Mouse (Mus musculus) CH12.LX (cell line): Measurements from ENCODE around the gene Mok.

Source experiments
- CHD1 ChIP-seq: IDR thresholded peaks from 2 replicates; pipeline ENCODE4 v1.6.1; 2012; ENCODE audit warnings: low read depth, low read length, improper control_type of control experiment, inconsistent platforms
- CTCF ChIP-seq, 2 experiments: IDR thresholded peaks in 1 of 2; conservative IDR thresholded peaks in 1 of 2; 2 replicates each; pipeline ENCODE4 v1.5.1; 2011 to 2012; ENCODE audit warnings: low read depth in 2 of 2, low read length in 2 of 2, improper control_type of control experiment in 1 of 2, inconsistent platforms in 1 of 2, mild to moderate bottlenecking in 1 of 2, moderate library complexity in 1 of 2
- E2F4 ChIP-seq: IDR thresholded peaks from 2 replicates; pipeline ENCODE4 v1.6.1; 2011; ENCODE audit warnings: low read depth, low read length, improper control_type of control experiment; ENCODE audit not compliant: insufficient replicate concordance
- EP300 ChIP-seq: IDR thresholded peaks from 2 replicates; pipeline ENCODE4 v1.6.1; 2011; ENCODE audit warnings: low read length, improper control_type of control experiment
- KAT2A ChIP-seq: IDR thresholded peaks from 2 replicates; pipeline ENCODE4 v1.6.1; 2012; ENCODE audit warnings: low read length, improper control_type of control experiment, inconsistent platforms; ENCODE audit not compliant: insufficient replicate concordance
- MAX ChIP-seq: IDR thresholded peaks from 2 replicates; pipeline ENCODE4 v1.6.1; 2011; ENCODE audit warnings: low read length, improper control_type of control experiment
- MEF2A ChIP-seq: IDR thresholded peaks from 2 replicates; pipeline ENCODE4 v1.6.1; 2014; ENCODE audit warnings: low read depth, mild to moderate bottlenecking, inconsistent platforms, low read length, improper control_type of control experiment, borderline replicate concordance
- MXI1 ChIP-seq: IDR thresholded peaks from 2 replicates; pipeline ENCODE4 v1.6.1; 2011; ENCODE audit warnings: mild to moderate bottlenecking, low read depth, low read length, improper control_type of control experiment
- MYC ChIP-seq: IDR thresholded peaks from 2 replicates; pipeline ENCODE4 v1.6.1; 2011; ENCODE audit warnings: low read depth, mild to moderate bottlenecking, improper control_type of control experiment, low read length
- NELFE ChIP-seq: IDR thresholded peaks from 2 replicates; pipeline ENCODE4 v1.6.1; 2011; ENCODE audit warnings: low read depth, low read length, improper control_type of control experiment
- POLR2A ChIP-seq: IDR thresholded peaks from 2 replicates; pipeline ENCODE4 v1.6.1; 2011; ENCODE audit warnings: low read depth, mild to moderate bottlenecking, improper control_type of control experiment, low read length
- TCF12 ChIP-seq: IDR thresholded peaks from 2 replicates; pipeline ENCODE4 v1.6.1; 2014; ENCODE audit warnings: low read depth, mild to moderate bottlenecking, inconsistent platforms, low read length, improper control_type of control experiment
- USF2 ChIP-seq: conservative IDR thresholded peaks from 2 replicates; pipeline ENCODE4 v1.6.1; 2011; ENCODE audit warnings: low read depth, low read length, improper control_type of control experiment

GRCm38 (mm10) chr12:110837850-110838249 is 2.9 kb downstream of the Mok start:
- TF ChIP-seq CHD1: no peak
- TF ChIP-seq POLR2A: no peak
- no peak for TF ChIP-seq KAT2A
- TF ChIP-seq MEF2A: no peak
- TF ChIP-seq MYC: no peak
- no peak for TF ChIP-seq E2F4
- TF ChIP-seq CTCF (conservative IDR thresholded peaks at IDR 0.05 in 1 of 2, IDR thresholded peaks at IDR 0.05 in 1 of 2; ENCODE audit: low read depth in 2 of 2, low read length in 2 of 2): no peak
- no peak for TF ChIP-seq USF2
- TF ChIP-seq EP300: no peak
- no peak for TF ChIP-seq MAX
- no peak for TF ChIP-seq NELFE
- no peak for TF ChIP-seq MXI1
- TF ChIP-seq TCF12: no peak
